Mouse (Mus musculus): Measurements from ENCODE around the gene Clpsl2. TPM values are rescaled to one million over a fixed set of nuclear protein-coding genes. Genes with fewer than 3 reads are reported as not detected.

The Clpsl2 gene
- polyA plus RNA-seq, 1 experiment from 2014 or later, result not detected

- Histone ChIP-seq H3K27ac (ENCODE audit: low read depth, low read length) (no peak within 1 kb of the TSS), H3K4me3 (ENCODE audit: low read depth, low read length) (no peak within 1 kb of the TSS), H3K27me3 (ENCODE audit: control insufficient read depth, insufficient read depth, low read length) (no peaks in the 10 kb centered on the region), H3K4me1 (replicated peaks; ENCODE audit: control insufficient read depth, insufficient read depth, low read length) (no peaks in the 10 kb centered on the region), H3K9ac (ENCODE audit: low read length) (no peak within 1 kb of the TSS), H3K36me3 (ENCODE audit: control insufficient read depth, insufficient read depth, low read length) (no peaks in the 10 kb centered on the region), H3K9me3 (ENCODE audit: control insufficient read depth, low read length) (no peaks in the 10 kb centered on the region), H3K4me2 (ENCODE audit: low read depth, low read length, severe bottlenecking) (no peak within 1 kb of the TSS)
- DNase-seq (ENCODE audit: low spot score) (no peak), ATAC-seq (replicated peaks; ENCODE audit: low FRiP score) (no peak)
- WGBS, result 97% methylated on average over 4 of the region's 4 CpGs
These were observed 11.4 kb downstream of the Clpsl2 start, which contains the start of gene Clps for GRCm38 (mm10) chr17:28560598-28560997. Gene Clps (minus strand): TSS chr17:28560766.

GRCm38 (mm10) chr17:28561613-28562012 lies 12.4 kb downstream of the Clpsl2 start:
- ATAC-seq (replicated peaks; ENCODE audit: low FRiP score), result no peak
- Histone ChIP-seq H3K36me3 (ENCODE audit: control insufficient read depth, insufficient read depth, low read length) (no peaks in the 10 kb centered on the region), H3K9me3 (ENCODE audit: control insufficient read depth, low read length) (no peaks in the 10 kb centered on the region), H3K9ac (ENCODE audit: low read length) (no peak overlapping the region), H3K27me3 (ENCODE audit: control insufficient read depth, insufficient read depth, low read length) (no peaks in the 10 kb centered on the region), H3K27ac (ENCODE audit: low read depth, low read length) (no peak overlapping the region), H3K4me1 (replicated peaks; ENCODE audit: control insufficient read depth, insufficient read depth, low read length) (no peaks in the 10 kb centered on the region), H3K4me3 (ENCODE audit: low read depth, low read length) (no peak overlapping the region), H3K4me2 (ENCODE audit: low read depth, low read length, severe bottlenecking) (no peak overlapping the region)
- DNase-seq (ENCODE audit: low spot score), result no peak
- 69% methylated on average over 7 of the region's 7 CpGs for WGBS

- Histone ChIP-seq H3K9ac (ENCODE audit: low read length) (no peak overlapping the region), H3K4me2 (ENCODE audit: low read depth, low read length, severe bottlenecking) (no peak overlapping the region), H3K36me3 (ENCODE audit: control insufficient read depth, insufficient read depth, low read length) (no peaks in the 10 kb centered on the region), H3K4me1 (replicated peaks; ENCODE audit: control insufficient read depth, insufficient read depth, low read length) (no peaks in the 10 kb centered on the region), H3K4me3 (ENCODE audit: low read depth, low read length) (no peak overlapping the region), H3K27me3 (ENCODE audit: control insufficient read depth, insufficient read depth, low read length) (no peaks in the 10 kb centered on the region), H3K9me3 (ENCODE audit: control insufficient read depth, low read length) (no peaks in the 10 kb centered on the region), H3K27ac (ENCODE audit: low read depth, low read length) (no peak overlapping the region)
- ATAC-seq (replicated peaks; ENCODE audit: low FRiP score) (no peak), DNase-seq (ENCODE audit: low spot score) (no peak)
These were observed 16.0 kb downstream of the Clpsl2 start for GRCm38 (mm10) chr17:28565181-28565580.

DNA sequence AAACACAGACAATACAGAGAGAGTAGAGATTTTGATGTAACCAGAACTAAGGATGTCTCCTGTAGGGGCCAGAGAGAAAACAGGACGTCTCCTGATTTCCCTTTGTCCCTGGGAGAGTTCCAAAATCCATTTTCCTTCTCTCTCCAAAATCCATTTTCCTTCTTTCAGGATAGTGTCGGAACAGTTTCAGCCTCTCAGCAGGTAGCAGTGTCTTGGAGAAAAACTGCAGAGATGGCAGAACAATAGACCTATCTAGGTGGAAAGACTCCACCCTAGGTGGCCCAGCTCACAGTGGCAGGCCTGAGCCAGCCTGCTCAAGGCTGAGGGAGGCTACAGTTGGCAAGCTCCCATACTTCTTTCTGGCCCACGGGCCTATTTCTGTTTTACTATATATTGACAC lies 18.3 kb downstream of the Clpsl2 start:
- no peaks in the 10 kb centered on the region for H3K27me3 ChIP-seq (ENCODE audit: control insufficient read depth, insufficient read depth, low read length)
- no peaks in the 10 kb centered on the region for H3K4me1 ChIP-seq (replicated peaks; ENCODE audit: control insufficient read depth, insufficient read depth, low read length)
- DNase-seq (ENCODE audit: low spot score), result no peak
- WGBS, result 20% methylated on average over 3 of the region's 3 CpGs
- H3K9ac ChIP-seq (ENCODE audit: low read length), result no peak overlapping the region
- ATAC-seq (replicated peaks; ENCODE audit: low FRiP score), result no peak
- no peak overlapping the region for H3K27ac ChIP-seq (ENCODE audit: low read depth, low read length)
- H3K36me3 ChIP-seq (ENCODE audit: control insufficient read depth, insufficient read depth, low read length), result no peaks in the 10 kb centered on the region
- no peak overlapping the region for H3K4me2 ChIP-seq (ENCODE audit: low read depth, low read length, severe bottlenecking)
- H3K9me3 ChIP-seq (ENCODE audit: control insufficient read depth, low read length), result no peaks in the 10 kb centered on the region
- no peak overlapping the region for H3K4me3 ChIP-seq (ENCODE audit: low read depth, low read length)

DNA sequence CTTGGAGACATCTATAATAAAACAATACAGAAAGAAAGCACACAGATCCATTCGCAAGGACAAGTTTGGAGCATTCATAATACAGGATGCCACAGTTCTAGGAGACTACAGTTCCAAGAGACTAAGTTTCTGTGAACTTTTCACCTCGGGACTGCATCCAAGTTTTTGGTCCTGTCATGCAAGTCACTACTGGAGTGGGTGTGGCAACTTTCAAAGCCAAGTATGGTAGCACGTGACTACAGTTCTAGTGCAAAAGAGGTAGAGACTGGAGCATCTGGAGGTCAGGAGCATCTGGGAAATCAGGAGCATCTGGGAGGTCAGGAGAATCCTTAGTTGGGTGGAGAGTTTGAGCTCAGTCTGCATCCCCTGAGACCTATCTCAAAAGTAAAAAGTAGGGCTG lies 22.7 kb downstream of the Clpsl2 start:
- DNase-seq (ENCODE audit: low spot score) (no peak), ATAC-seq (replicated peaks; ENCODE audit: low FRiP score) (no peak)
- Histone ChIP-seq H3K27me3 (ENCODE audit: control insufficient read depth, insufficient read depth, low read length) (no peaks in the 10 kb centered on the region), H3K36me3 (ENCODE audit: control insufficient read depth, insufficient read depth, low read length) (no peaks in the 10 kb centered on the region), H3K27ac (ENCODE audit: low read depth, low read length) (no peak overlapping the region), H3K9me3 (ENCODE audit: control insufficient read depth, low read length) (no peaks in the 10 kb centered on the region), H3K4me2 (ENCODE audit: low read depth, low read length, severe bottlenecking) (no peak overlapping the region), H3K4me1 (replicated peaks; ENCODE audit: control insufficient read depth, insufficient read depth, low read length) (no peaks in the 10 kb centered on the region), H3K4me3 (ENCODE audit: low read depth, low read length) (no peak overlapping the region), H3K9ac (ENCODE audit: low read length) (no peak overlapping the region)
- 84% methylated on average over 3 of the region's 3 CpGs for WGBS

- Histone ChIP-seq H3K9ac (ENCODE audit: low read length) (no peak overlapping the region), H3K27me3 (ENCODE audit: control insufficient read depth, insufficient read depth, low read length) (no peaks in the 10 kb centered on the region), H3K9me3 (ENCODE audit: control insufficient read depth, low read length) (no peaks in the 10 kb centered on the region), H3K27ac (ENCODE audit: low read depth, low read length) (no peak overlapping the region), H3K4me3 (ENCODE audit: low read depth, low read length) (no peak overlapping the region), H3K36me3 (ENCODE audit: control insufficient read depth, insufficient read depth, low read length) (no peaks in the 10 kb centered on the region), H3K4me2 (ENCODE audit: low read depth, low read length, severe bottlenecking) (no peak overlapping the region), H3K4me1 (replicated peaks; ENCODE audit: control insufficient read depth, insufficient read depth, low read length) (no peaks in the 10 kb centered on the region)
- no peak for DNase-seq (ENCODE audit: low spot score)
- ATAC-seq (replicated peaks; ENCODE audit: low FRiP score), result no peak
- 89% methylated on average over 7 of the region's 7 CpGs for WGBS
These were observed 23.3 kb downstream of the Clpsl2 start for GRCm38 (mm10) chr17:28572521-28572920.

DNA sequence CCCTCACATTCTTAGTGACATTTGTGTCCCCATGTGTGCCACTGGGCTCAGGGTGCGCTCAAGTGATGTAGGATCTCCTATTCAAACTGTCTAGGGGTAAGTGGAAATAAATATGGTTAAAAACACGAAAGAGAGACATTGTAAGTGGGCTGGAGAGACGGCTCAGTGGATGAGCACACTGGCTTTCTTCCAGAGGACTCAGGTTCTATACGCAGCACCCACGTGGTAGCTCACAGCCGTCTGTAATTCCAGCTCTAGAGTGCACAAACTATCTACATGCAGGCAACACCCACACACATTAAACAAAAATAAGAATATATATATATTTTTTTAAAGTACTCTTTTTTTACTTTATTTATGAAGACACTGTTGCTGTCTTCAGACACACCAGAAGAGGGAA lies 23.7 kb downstream of the Clpsl2 start:
- H3K9me3 ChIP-seq (ENCODE audit: control insufficient read depth, low read length), result no peaks in the 10 kb centered on the region
- ATAC-seq (replicated peaks; ENCODE audit: low FRiP score) (no peak), DNase-seq (ENCODE audit: low spot score) (no peak)
- no peaks in the 10 kb centered on the region for H3K4me1 ChIP-seq (replicated peaks; ENCODE audit: control insufficient read depth, insufficient read depth, low read length)
- WGBS, result 88% methylated on average over 6 of the region's 6 CpGs
- H3K27ac ChIP-seq (ENCODE audit: low read depth, low read length), result no peak overlapping the region
- no peaks in the 10 kb centered on the region for H3K36me3 ChIP-seq (ENCODE audit: control insufficient read depth, insufficient read depth, low read length)
- H3K27me3 ChIP-seq (ENCODE audit: control insufficient read depth, insufficient read depth, low read length), result no peaks in the 10 kb centered on the region
- H3K4me2 ChIP-seq (ENCODE audit: low read depth, low read length, severe bottlenecking), result no peak overlapping the region
- no peak overlapping the region for H3K4me3 ChIP-seq (ENCODE audit: low read depth, low read length)
- no peak overlapping the region for H3K9ac ChIP-seq (ENCODE audit: low read length)

GRCm38 (mm10) chr17:28575244-28576125 lies 26.3 kb downstream of the Clpsl2 start, which contains the start of gene Lhfpl5:
Gene Lhfpl5 (plus strand): TSS chr17:28575641.
- Histone ChIP-seq H3K27me3 (ENCODE audit: control insufficient read depth, insufficient read depth, low read length) (no peaks in the 10 kb centered on the region), H3K36me3 (ENCODE audit: control insufficient read depth, insufficient read depth, low read length) (no peaks in the 10 kb centered on the region), H3K4me1 (replicated peaks; ENCODE audit: control insufficient read depth, insufficient read depth, low read length) (no peaks in the 10 kb centered on the region), H3K4me3 (ENCODE audit: low read depth, low read length) (peak within 1 kb of the TSS; percentile 14), H3K9me3 (ENCODE audit: control insufficient read depth, low read length) (no peaks in the 10 kb centered on the region), H3K9ac (ENCODE audit: low read length) (no peak within 1 kb of the TSS), H3K4me2 (ENCODE audit: low read depth, low read length, severe bottlenecking) (peak within 1 kb of the TSS; percentile 32), H3K27ac (ENCODE audit: low read depth, low read length) (no peak within 1 kb of the TSS)
- WGBS, result 14% methylated on average over 50 of the region's 50 CpGs
- peak; percentile 90 for DNase-seq (ENCODE audit: low spot score)
- ATAC-seq (replicated peaks; ENCODE audit: low FRiP score), result peak; percentile 88

- no peak for ATAC-seq (replicated peaks; ENCODE audit: low FRiP score)
- Histone ChIP-seq H3K9ac (ENCODE audit: low read length) (no peak overlapping the region), H3K4me1 (replicated peaks; ENCODE audit: control insufficient read depth, insufficient read depth, low read length) (no peaks in the 10 kb centered on the region), H3K4me3 (ENCODE audit: low read depth, low read length) (no peak overlapping the region), H3K9me3 (ENCODE audit: control insufficient read depth, low read length) (no peaks in the 10 kb centered on the region), H3K4me2 (ENCODE audit: low read depth, low read length, severe bottlenecking) (no peak overlapping the region), H3K27me3 (ENCODE audit: control insufficient read depth, insufficient read depth, low read length) (no peaks in the 10 kb centered on the region), H3K36me3 (ENCODE audit: control insufficient read depth, insufficient read depth, low read length) (no peaks in the 10 kb centered on the region), H3K27ac (ENCODE audit: low read depth, low read length) (no peak overlapping the region)
- 5% methylated on average over 9 of the region's 9 CpGs for WGBS
- DNase-seq (ENCODE audit: low spot score), result peak; percentile 86
These were observed 31.2 kb downstream of the Clpsl2 start for GRCm38 (mm10) chr17:28580396-28580795.

Data from forebrain, embryonic 11.5 days (tissue).